Mouse (Mus musculus): Measurements from ENCODE around the gene Nek6.

DNA sequence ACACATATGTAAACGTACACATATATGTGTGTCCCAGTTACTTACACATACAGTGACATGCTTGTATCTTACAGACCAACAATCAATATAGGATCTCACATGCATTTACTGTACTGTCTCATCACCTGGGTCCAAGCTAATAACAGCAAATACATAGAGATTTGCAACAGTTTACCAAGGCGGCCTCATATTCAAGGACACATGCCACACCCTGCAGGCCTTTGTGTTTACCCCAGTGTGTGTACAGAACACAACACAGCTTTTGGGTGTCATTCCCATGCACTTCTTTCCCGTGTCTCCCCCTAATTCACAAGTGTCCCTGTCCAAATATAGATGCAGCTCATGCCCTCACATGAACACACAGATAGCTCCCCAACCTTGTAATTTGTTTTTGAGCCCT lies 26.0 kb upstream of the Nek6 start:
- TF ChIP-seq POLR2A (IDR thresholded peaks at IDR 0.05; ENCODE audit: control insufficient read depth, low read depth, low read length) (no peak), CTCF (IDR thresholded peaks at IDR 0.05; ENCODE audit: control insufficient read depth, insufficient read depth, insufficient replicate concordance, low read depth, low read length) (no peak)
